Mouse (Mus musculus): ENCODE measurements at regions not wholly inside any gene's neighbourhood (a gene's known extent, or its start where the extent isn't known, plus 50 kb on each side); places are given as distances from the start of the nearest gene placed in this dataset.

- DNase-seq (ENCODE audit: low spot score) (peak; percentile 0), ATAC-seq (replicated peaks; ENCODE audit: low FRiP score, low read depth) (peak; percentile 46)
- Histone ChIP-seq H3K27ac (no peak overlapping the region), H3K9me3 (replicated peaks; ENCODE audit: low read length) (no peaks in the 10 kb centered on the region), H3K4me3 (replicated peaks; ENCODE audit: low read depth, low read length) (no peak overlapping the region), H3K27me3 (ENCODE audit: insufficient read depth, low read length) (no peaks in the 10 kb centered on the region), H3K36me3 (ENCODE audit: insufficient read depth, low read length) (no peaks in the 10 kb centered on the region), H3K9ac (ENCODE audit: low read depth, low read length) (no peak overlapping the region), H3K4me1 (replicated peaks; ENCODE audit: insufficient read depth, low read length) (no peaks in the 10 kb centered on the region), H3K4me2 (ENCODE audit: low read length) (no peak overlapping the region)
- TF ChIP-seq CTCF (IDR thresholded peaks at IDR 0.05; ENCODE audit: low read depth), result no peak
- WGBS, result 17% methylated on average over 1 of the region's 1 CpGs
These were observed 769.0 kb upstream of the Cypt1 start for GRCm38 (mm10) chrX:15753628-15754027.

Data from kidney, postnatal 0 days (tissue).